Mouse (Mus musculus): ENCODE results near the gene Mrps16. TPM values are rescaled to one million over a fixed set of nuclear protein-coding genes. Genes with fewer than 3 reads are reported as not detected.
A peak's percentile ranks its signal among the peaks of the same experiment; 100 is the strongest.

The Mrps16 gene
- polyA plus RNA-seq, 1 experiment = 65.0 TPM

GRCm38 (mm10) chr14:20398864-20399263 lies 5.4 kb upstream of the Mrps16 start:
- H3K4me3 ChIP-seq (ENCODE audit: insufficient read depth, low read length) = no peak overlapping the region
- no peak overlapping the region for H3K27ac ChIP-seq (ENCODE audit: insufficient read depth, low read length)
- TF ChIP-seq POLR2A (IDR thresholded peaks at IDR 0.05; ENCODE audit: low read depth, low read length) (no peak), CTCF (IDR thresholded peaks at IDR 0.05; ENCODE audit: borderline replicate concordance, insufficient read depth, low read length) (no peak)
- peaks cover 4% of the 10 kb centered on the region; the same call in 1 of the 2 replicates for H3K4me1 ChIP-seq (ENCODE audit: control insufficient read depth, insufficient read depth, low read length)

- no peak overlapping the region for H3K4me3 ChIP-seq (ENCODE audit: insufficient read depth, low read length)
- no peak for TF ChIP-seq POLR2A (IDR thresholded peaks at IDR 0.05; ENCODE audit: low read depth, low read length)
- no peak for TF ChIP-seq CTCF (IDR thresholded peaks at IDR 0.05; ENCODE audit: borderline replicate concordance, insufficient read depth, low read length)
- H3K4me1 ChIP-seq (ENCODE audit: control insufficient read depth, insufficient read depth, low read length) = peaks cover 4% of the 10 kb centered on the region; the same call in 1 of the 2 replicates
- H3K27ac ChIP-seq (ENCODE audit: insufficient read depth, low read length) = no peak overlapping the region
Measured at GRCm38 (mm10) chr14:20397220-20397619, 3.8 kb upstream of the Mrps16 start.

- 0 out of 2 replicates have a peak overlapping the region, but pooled peaks have one; percentile 22 for H3K4me3 ChIP-seq (ENCODE audit: insufficient read depth, low read length)
- peaks cover 8% of the 10 kb centered on the region for H3K4me1 ChIP-seq (ENCODE audit: control insufficient read depth, insufficient read depth, low read length)
- TF ChIP-seq CTCF (IDR thresholded peaks at IDR 0.05; ENCODE audit: borderline replicate concordance, insufficient read depth, low read length) (no peak), POLR2A (IDR thresholded peaks at IDR 0.05; ENCODE audit: low read depth, low read length) (no peak)
- no peak overlapping the region for H3K27ac ChIP-seq (ENCODE audit: insufficient read depth, low read length)
Measured at GRCm38 (mm10) chr14:20392326-20392725, 1.1 kb downstream of the Mrps16 start.

- peaks cover 15% of the 10 kb centered on the region for H3K4me1 ChIP-seq (ENCODE audit: control insufficient read depth, insufficient read depth, low read length)
- H3K4me3 ChIP-seq (ENCODE audit: insufficient read depth, low read length) = no peak overlapping the region
- no peak overlapping the region for H3K27ac ChIP-seq (ENCODE audit: insufficient read depth, low read length)
- TF ChIP-seq POLR2A (IDR thresholded peaks at IDR 0.05; ENCODE audit: low read depth, low read length) = no peak
- TF ChIP-seq CTCF (IDR thresholded peaks at IDR 0.05; ENCODE audit: borderline replicate concordance, insufficient read depth, low read length) = no peak
Measured at GRCm38 (mm10) chr14:20389446-20390079, 3.9 kb downstream of the Mrps16 start.

GRCm38 (mm10) chr14:20388441-20389129 lies 4.8 kb downstream of the Mrps16 start, which contains the start of gene Dnajc9:
Gene Dnajc9, minus strand, starts transcription at chr14:20388910.
- peak within 1 kb of the TSS; percentile 41 for H3K27ac ChIP-seq (ENCODE audit: insufficient read depth, low read length)
- TF ChIP-seq CTCF (IDR thresholded peaks at IDR 0.05; ENCODE audit: borderline replicate concordance, insufficient read depth, low read length) = no peak
- TF ChIP-seq POLR2A (IDR thresholded peaks at IDR 0.05; ENCODE audit: low read depth, low read length) = peak; percentile 89
- H3K4me3 ChIP-seq (ENCODE audit: insufficient read depth, low read length) = peak within 1 kb of the TSS; percentile 85
- H3K4me1 ChIP-seq (ENCODE audit: control insufficient read depth, insufficient read depth, low read length) = peaks cover 11% of the 10 kb centered on the region

- Histone ChIP-seq H3K4me1 (ENCODE audit: control insufficient read depth, insufficient read depth, low read length) (peaks cover 2% of the 10 kb centered on the region; the same call in 1 of the 2 replicates), H3K4me3 (ENCODE audit: insufficient read depth, low read length) (no peak overlapping the region), H3K27ac (ENCODE audit: insufficient read depth, low read length) (no peak overlapping the region)
- TF ChIP-seq POLR2A (IDR thresholded peaks at IDR 0.05; ENCODE audit: low read depth, low read length) = no peak
- no peak for TF ChIP-seq CTCF (IDR thresholded peaks at IDR 0.05; ENCODE audit: borderline replicate concordance, insufficient read depth, low read length)
Measured at GRCm38 (mm10) chr14:20379753-20380430, 13.5 kb downstream of the Mrps16 start.

GRCm38 (mm10) chr14:20379087-20379640 lies 14.3 kb downstream of the Mrps16 start:
- no peak for TF ChIP-seq POLR2A (IDR thresholded peaks at IDR 0.05; ENCODE audit: low read depth, low read length)
- no peak for TF ChIP-seq CTCF (IDR thresholded peaks at IDR 0.05; ENCODE audit: borderline replicate concordance, insufficient read depth, low read length)
- peaks cover 2% of the 10 kb centered on the region; the same call in 1 of the 2 replicates for H3K4me1 ChIP-seq (ENCODE audit: control insufficient read depth, insufficient read depth, low read length)
- no peak overlapping the region for H3K27ac ChIP-seq (ENCODE audit: insufficient read depth, low read length)
- H3K4me3 ChIP-seq (ENCODE audit: insufficient read depth, low read length) = no peak overlapping the region

GRCm38 (mm10) chr14:20378313-20379061 lies 14.9 kb downstream of the Mrps16 start:
- Histone ChIP-seq H3K27ac (ENCODE audit: insufficient read depth, low read length) (no peak overlapping the region), H3K4me3 (ENCODE audit: insufficient read depth, low read length) (no peak overlapping the region), H3K4me1 (ENCODE audit: control insufficient read depth, insufficient read depth, low read length) (peaks cover 2% of the 10 kb centered on the region; the same call in 1 of the 2 replicates)
- TF ChIP-seq CTCF (IDR thresholded peaks at IDR 0.05; ENCODE audit: borderline replicate concordance, insufficient read depth, low read length) = no peak
- no peak for TF ChIP-seq POLR2A (IDR thresholded peaks at IDR 0.05; ENCODE audit: low read depth, low read length)

- TF ChIP-seq CTCF (IDR thresholded peaks at IDR 0.05; ENCODE audit: borderline replicate concordance, insufficient read depth, low read length) (no peak), POLR2A (IDR thresholded peaks at IDR 0.05; ENCODE audit: low read depth, low read length) (no peak)
- peaks cover 2% of the 10 kb centered on the region; the same call in 1 of the 2 replicates for H3K4me1 ChIP-seq (ENCODE audit: control insufficient read depth, insufficient read depth, low read length)
Measured at GRCm38 (mm10) chr14:20377112-20377521, 16.3 kb downstream of the Mrps16 start.

More at GRCm38 (mm10) chr14:20377112-20377521, 16.3 kb downstream of the Mrps16 start:
- Histone ChIP-seq H3K4me3 (ENCODE audit: insufficient read depth, low read length) (no peak overlapping the region), H3K27ac (ENCODE audit: insufficient read depth, low read length) (no peak overlapping the region)
